Mouse (Mus musculus): ENCODE measurements around the gene Slc25a27.

DNA sequence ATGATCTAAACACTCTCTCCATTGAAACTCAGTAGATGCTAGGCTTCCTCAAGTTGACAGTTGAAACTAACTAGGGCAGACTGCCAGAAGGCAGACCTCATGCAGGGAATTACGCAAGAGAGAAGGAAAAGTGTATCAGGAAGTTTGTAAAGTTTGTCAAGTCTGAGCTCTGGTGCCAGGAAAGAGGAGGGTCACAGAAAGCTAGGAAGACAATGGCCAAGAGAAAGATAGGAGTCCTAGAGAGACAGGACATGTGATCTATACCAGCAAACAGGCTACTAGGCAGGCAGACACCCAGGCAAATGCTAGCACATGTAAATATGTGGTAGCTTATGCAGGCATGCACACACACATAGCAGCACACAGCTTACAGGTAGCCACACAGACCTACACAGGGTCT lies 8.2 kb upstream of the Slc25a27 start:
- TF ChIP-seq CTCF (conservative IDR thresholded peaks at IDR 0.05; ENCODE audit: insufficient read depth, insufficient read length, low read depth, low read length) (no peak), POLR2A (IDR thresholded peaks at IDR 0.05; ENCODE audit: low read depth, low read length) (no peak)
